Mouse (Mus musculus) left cerebral cortex, postnatal 36 days (tissue): Measurements from ENCODE around the gene Efr3b. TPM values are rescaled to one million over a fixed set of nuclear protein-coding genes. Genes with fewer than 3 reads are reported as not detected.

Experiments used
- DNase-seq, 2 experiments: peaks; one replicate each; pipeline ENCODE4 v3.0.0; 2021 to 2022; ENCODE audit warnings: low spot score in 2 of 2, mixed read lengths in 1 of 2
- intact Hi-C: fragments of 180-260 bp; cut with DNase I; formaldehyde crosslinking; loops from one replicate; pipeline ENCODE4 v1.15.1; 2025
- total RNA-seq, 2 experiments: library from RNA; stranded (reverse); gene quantifications; 2 replicates each; pipeline ENCODE4 v1.2.3; 2021

Gene Efr3b
- total RNA-seq: 100 to 1,000 TPM; 105 TPM

- peak; percentile 85 to 90 for DNase-seq
- intact Hi-C loops: loop anchor here (1.0 kb wide), 1 partner anchor 55 kb away; no protein-coding TSS in a partner anchor
These were observed at the start of gene Efr3b for GRCm38 (mm10) chr12:4038061-4039041. Efr3b (minus strand) TSS chr12:4038915.

- no peak for DNase-seq
These were observed 44.7 kb upstream of the Efr3b start for GRCm38 (mm10) chr12:4083441-4083840.

GRCm38 (mm10) chr12:4082132-4083001 lies 43.7 kb upstream of the Efr3b start, which contains the start of gene Dnajc27:
Dnajc27 (plus strand) TSS chr12:4082583.
- intact Hi-C loops: no loop called here

More at GRCm38 (mm10) chr12:4083441-4083840, 44.7 kb upstream of the Efr3b start:
- intact Hi-C loops: no loop called here

GRCm38 (mm10) chr12:4080311-4080710 lies 41.6 kb upstream of the Efr3b start:
- peak; percentile 76 to 81 for DNase-seq
- intact Hi-C loops: loop anchor here (1.0 kb wide), 2 partner anchors 97 to 154 kb away; no protein-coding TSS in a partner anchor

More at GRCm38 (mm10) chr12:4082132-4083001, 43.7 kb upstream of the Efr3b start, which contains the start of gene Dnajc27:
- DNase-seq: peak; percentile 97 to 98

GRCm38 (mm10) chr12:4078069-4078468 lies 39.4 kb upstream of the Efr3b start:
- no peak for DNase-seq
- intact Hi-C loops: no loop called here

- DNase-seq: no peak
- intact Hi-C loops: no loop called here
These were observed 37.7 kb upstream of the Efr3b start for GRCm38 (mm10) chr12:4076383-4076782.

- intact Hi-C loops: no loop called here
- no peak for DNase-seq
These were observed 36.7 kb upstream of the Efr3b start for GRCm38 (mm10) chr12:4075407-4075806.

GRCm38 (mm10) chr12:4071671-4072070 lies 33.0 kb upstream of the Efr3b start:
- no peak for DNase-seq
- intact Hi-C loops: no loop called here

- intact Hi-C loops: no loop called here
These were observed 29.8 kb upstream of the Efr3b start for GRCm38 (mm10) chr12:4068551-4068950.

GRCm38 (mm10) chr12:4066681-4067459 lies 28.2 kb upstream of the Efr3b start:
- peak; percentile 65 to 66 for DNase-seq
- intact Hi-C loops: no loop called here

More at GRCm38 (mm10) chr12:4068551-4068950, 29.8 kb upstream of the Efr3b start:
- DNase-seq: no peak

- intact Hi-C loops: no loop called here
- DNase-seq: no peak
These were observed 27.2 kb upstream of the Efr3b start for GRCm38 (mm10) chr12:4065944-4066343.

GRCm38 (mm10) chr12:4065498-4065897 lies 26.8 kb upstream of the Efr3b start:
- no peak for DNase-seq
- intact Hi-C loops: no loop called here

GRCm38 (mm10) chr12:4059683-4060082 lies 21.0 kb upstream of the Efr3b start:
- no peak for DNase-seq
- intact Hi-C loops: no loop called here

- DNase-seq: no peak
- intact Hi-C loops: no loop called here
These were observed 19.6 kb upstream of the Efr3b start for GRCm38 (mm10) chr12:4058321-4058720.

GRCm38 (mm10) chr12:4054845-4055244 lies 16.1 kb upstream of the Efr3b start:
- intact Hi-C loops: no loop called here
- DNase-seq: no peak

- no peak for DNase-seq
- intact Hi-C loops: no loop called here
These were observed 14.9 kb upstream of the Efr3b start for GRCm38 (mm10) chr12:4053643-4054042.

- no peak for DNase-seq
- intact Hi-C loops: no loop called here
These were observed 12.2 kb upstream of the Efr3b start for GRCm38 (mm10) chr12:4050861-4051425.

GRCm38 (mm10) chr12:4048031-4048430 lies 9.3 kb upstream of the Efr3b start:
- intact Hi-C loops: no loop called here

GRCm38 (mm10) chr12:4045992-4046391 lies 7.3 kb upstream of the Efr3b start:
- intact Hi-C loops: no loop called here

More at GRCm38 (mm10) chr12:4048031-4048430, 9.3 kb upstream of the Efr3b start:
- DNase-seq: no peak

More at GRCm38 (mm10) chr12:4045992-4046391, 7.3 kb upstream of the Efr3b start:
- DNase-seq: no peak
